Mouse (Mus musculus) brain, embryonic 18.5 days (tissue): ENCODE results near the gene Gpatch3.

Experiments
- DNase-seq: peaks from one replicate; pipeline ENCODE4 v3.0.0-alpha.2; 2012; ENCODE audit warnings: low read depth, low spot score

Gpatch3 gene

DNA sequence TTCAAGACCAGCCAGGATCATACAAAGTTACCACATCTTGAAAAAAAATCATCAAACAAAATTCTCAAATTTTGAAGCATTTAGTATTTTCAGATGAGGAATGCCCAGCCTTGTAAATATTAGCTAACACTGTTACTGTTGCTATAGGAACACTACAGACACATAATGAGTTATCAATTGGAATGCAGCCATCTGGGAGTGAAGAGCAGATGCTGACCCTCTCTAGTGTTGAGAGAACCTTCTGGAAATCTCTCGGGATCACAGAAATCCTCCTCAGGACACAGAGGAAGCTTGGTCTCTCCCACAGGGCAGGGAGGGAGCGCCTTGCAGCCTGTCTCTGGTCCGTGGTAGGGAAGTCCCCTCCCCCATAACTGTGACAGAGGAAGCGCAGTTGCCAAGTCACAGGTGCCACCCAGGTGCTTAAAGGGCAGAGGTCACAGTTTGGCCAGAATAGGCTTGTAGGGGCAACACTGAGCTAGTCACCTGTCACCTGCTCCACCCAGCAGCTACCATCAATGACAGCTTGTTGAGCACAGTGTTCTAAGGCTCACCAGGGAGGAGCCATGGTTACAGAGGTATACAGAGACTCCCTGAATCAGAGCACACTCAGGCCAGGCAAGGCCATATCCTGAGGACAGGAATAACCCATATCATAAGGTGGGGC, 45.1 kb downstream of the Gpatch3 start:
- DNase-seq: no peak

DNA sequence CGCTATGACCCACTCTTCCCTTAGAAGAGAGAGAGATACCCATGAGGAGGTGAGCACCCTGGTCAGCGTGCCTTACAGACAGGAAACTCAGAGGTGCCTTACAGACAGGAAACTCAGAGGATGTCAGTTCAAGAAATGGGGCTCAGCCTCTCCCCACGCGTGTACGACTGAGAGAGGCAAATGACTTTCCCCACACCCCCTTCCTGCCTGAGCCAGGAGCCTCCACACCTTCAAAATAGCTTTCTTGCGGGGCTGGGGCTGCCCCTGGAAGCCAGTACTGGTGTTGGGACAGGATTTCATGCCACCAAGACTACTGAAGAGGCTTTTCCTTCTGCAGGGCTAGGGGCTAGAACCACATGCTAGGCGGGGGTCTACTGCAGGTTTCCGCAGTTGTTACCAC, 46.1 kb downstream of the Gpatch3 start:
- no peak for DNase-seq

DNA sequence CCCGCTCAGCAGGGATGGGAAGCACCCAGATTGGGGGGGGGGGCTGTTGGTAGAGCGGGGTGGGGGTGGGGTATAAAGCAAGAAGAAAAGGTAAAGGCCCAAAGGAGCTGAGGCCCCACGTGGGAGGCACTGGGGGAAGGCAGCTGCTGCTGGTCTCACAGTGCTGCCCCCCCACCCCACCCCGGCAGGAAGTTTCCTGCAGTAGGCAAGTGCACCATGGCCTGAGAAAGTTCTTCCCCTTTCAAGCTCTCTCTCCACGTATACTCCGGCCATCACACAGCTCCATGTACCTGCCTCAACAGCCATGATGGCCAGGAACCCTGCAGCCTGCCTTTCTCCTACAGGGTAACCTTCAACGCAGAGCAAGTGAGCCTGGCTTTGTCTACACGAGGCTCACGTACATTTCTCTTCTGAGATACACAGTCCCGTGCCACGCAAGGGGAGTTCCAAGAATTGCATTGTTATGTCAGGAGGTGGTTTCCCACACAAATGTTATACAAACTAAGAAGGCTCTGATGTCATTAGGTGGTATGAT, 47.7 kb downstream of the Gpatch3 start:
- no peak for DNase-seq

DNA sequence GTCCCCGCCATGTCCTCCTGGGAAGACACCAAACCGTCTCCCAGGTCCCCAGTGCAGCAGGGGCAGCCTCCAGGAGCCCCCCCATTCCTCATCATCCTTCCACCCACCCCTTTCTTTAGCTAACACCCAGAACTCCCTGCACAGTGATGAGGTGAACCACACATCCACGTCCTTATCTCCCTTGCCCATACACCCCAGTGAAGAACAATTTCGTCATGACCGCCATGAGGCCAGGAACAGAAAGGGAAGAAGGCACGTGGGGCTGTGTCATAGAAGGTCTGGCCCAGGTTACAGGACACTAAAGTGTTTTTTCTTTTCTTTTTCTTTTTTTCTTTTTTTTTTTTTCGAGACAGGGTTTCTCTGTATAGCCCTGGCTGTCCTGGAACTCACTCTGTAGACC, 50.3 kb downstream of the Gpatch3 start:
- DNase-seq: no peak

DNA sequence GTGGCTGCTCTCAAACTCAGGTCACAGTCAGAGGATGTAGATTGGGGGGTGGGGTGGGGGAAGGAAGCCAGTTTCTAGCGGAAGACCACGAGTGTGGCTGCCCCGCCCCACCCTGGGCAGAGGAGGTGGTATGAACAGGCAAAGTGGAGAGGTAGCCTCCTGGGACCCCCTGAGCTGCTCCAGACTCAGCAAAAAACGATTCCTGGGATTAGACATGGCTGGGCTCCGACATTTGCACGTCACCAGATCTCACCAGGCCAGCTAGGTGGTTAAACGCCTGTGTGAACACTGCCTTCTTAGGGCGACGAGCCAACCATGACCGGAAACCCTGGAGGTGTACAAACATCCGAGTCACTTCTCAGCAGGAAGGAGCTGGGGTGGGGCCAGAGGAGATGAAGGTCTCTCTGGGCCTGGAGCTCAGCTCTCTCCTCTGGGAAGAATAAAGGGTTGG, 51.1 kb downstream of the Gpatch3 start:
- no peak for DNase-seq

DNA sequence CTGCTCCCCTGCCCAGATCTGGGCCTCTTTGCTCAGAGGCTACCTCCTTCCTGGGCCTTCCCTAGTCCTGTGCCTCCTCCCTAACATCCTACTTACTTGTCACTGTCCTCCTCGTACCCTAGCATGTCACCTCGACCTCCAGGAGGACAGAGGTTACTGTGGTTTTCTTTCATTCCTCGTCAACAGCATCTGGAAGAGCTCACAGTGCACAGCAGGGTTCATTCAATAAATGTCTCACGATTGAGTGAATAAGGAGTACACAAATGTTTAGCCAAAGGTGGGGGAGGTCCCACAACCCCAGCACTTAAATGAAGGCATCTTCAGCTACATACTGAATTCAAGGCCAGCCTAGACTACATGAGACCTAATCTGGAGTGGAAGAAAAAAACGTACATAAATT, 51.7 kb downstream of the Gpatch3 start:
- no peak for DNase-seq

DNA sequence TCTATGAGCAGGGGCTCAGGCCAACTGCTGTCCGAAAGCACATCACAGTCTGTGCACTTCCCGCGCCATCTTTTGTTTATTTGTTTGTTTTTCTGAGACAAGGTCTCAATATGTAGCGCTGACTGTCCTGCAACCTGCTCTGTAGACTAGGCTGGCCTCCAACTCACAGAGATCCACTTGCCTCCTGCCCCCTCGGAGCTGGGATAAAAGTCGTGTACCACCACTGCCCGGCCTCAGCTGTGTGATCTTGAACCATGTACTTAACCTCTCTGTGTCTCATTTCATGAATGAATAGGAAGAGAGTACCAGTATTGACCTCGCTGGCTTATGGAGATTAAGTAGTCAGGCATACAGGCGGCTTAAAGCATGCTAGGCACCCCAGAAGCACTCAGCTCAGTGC, 52.1 kb downstream of the Gpatch3 start:
- no peak for DNase-seq

DNA sequence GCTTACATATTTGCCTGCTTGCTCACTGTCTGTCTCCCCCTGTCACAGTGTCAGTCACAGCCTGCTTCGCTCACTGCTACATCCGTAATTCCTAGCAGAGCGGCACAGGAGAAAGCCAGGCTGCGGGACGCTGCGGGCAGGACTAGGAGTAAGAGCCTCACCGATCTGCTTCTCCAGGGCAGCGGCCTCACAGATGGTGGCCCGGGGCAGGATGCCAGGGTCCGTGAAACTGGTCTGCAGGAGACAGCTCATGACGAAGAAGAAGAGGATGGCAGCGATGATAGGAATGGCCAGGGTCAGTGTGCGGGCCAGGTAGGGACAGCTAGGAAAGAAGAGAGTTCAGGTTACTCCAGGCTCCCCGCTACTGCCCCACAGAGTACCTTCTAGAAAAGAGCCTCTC, 52.5 kb downstream of the Gpatch3 start:
- DNase-seq: no peak

DNA sequence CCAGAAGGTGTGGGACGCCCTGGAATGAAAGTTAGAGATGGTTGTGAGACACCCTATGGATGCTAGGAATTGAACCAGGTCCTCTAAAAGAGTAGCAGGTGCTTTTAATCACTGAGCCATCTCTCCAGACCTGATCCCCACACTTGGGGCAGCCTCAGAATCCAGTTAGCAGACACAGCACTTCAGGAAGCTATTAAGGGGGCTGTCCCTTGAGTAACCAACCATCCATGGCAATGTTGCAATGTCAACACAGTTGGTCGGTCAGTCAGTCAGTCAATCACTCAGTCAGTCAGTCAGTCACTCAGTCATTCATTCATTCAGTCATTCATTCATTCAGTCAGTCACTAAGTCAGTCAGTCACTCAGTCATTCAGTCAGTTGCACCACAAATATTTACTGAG, 54.0 kb downstream of the Gpatch3 start:
- no peak for DNase-seq

DNA sequence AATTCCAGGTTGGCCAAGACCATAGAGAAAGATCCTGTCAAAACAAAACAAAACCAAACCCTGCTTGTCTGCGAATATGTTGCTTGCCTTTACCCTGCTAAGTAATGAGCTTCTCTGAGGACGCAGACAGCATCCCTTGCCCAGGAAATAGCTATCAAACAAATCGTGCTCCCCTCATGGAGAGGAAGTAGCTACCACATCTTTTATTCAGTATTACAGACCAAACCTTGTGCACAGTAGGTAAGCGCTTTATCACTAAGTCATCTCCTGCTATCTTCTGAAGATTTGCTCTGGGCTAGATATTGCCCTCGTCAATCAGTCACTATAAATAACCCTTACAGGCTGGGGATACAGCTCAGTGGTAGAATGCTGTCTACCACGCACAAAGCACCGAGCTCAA, 54.6 kb downstream of the Gpatch3 start:
- no peak for DNase-seq

DNA sequence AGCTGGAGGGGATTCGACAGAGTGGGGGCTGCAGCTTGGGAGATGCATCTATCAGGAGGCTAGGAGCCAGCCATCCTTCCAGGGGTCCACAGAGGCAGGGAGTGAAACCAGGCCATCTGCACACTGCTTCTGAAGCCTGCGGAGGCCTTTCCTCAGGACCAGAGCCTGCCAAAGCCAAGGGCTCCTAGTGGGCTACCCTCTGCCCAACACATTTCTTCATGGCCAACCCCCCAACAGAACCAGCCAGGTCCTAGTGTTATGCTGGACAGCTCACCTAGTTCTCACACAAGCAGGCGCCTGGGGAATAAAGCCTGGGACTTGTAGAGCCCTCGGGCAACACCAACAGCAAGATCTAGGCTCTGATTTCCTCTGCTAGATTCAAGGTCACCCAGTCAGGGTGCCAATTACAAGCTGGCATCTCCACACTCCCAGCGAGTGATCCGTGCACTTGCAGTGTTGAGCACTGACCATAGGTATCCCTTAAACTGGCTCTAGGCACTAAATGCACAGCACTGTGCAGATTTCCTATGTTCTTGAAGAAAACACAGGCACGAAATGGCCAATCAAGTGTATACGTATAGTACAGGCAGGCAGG, 55.9 kb downstream of the Gpatch3 start:
- no peak for DNase-seq

DNA sequence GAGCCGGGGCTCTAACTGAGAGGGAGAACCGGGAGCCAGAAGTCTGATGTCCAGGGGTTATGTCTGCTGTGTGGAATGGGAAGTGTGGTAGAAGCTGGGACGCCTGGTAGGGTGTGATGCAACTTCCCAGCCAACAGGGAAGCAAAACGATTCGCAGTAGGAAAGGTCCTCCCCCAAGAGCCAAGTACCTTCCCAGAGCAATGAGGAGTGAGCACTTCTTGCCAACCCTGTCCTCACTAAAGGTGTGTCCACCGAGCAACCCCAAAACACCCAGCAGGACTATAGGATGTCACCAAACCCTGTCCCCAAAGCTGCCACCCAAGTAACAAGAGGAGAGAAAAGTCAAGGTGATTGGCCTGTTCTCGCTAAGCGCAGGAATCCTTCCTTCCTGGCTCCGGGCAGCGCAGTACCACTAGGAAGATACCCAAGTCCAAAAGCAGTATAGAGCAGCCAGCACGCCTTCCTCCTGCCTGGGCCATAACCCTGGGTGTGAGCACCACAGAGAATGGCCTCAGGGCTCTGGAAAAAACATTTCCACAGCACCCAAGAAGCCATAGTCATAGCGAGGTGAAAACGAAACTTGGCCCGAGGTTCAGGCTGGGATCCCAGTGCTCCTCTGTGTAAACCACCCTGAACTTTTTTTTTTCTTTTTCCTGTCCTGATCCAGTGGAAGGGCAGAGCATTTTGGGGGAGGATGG, 56.7 kb downstream of the Gpatch3 start:
- no peak for DNase-seq

DNA sequence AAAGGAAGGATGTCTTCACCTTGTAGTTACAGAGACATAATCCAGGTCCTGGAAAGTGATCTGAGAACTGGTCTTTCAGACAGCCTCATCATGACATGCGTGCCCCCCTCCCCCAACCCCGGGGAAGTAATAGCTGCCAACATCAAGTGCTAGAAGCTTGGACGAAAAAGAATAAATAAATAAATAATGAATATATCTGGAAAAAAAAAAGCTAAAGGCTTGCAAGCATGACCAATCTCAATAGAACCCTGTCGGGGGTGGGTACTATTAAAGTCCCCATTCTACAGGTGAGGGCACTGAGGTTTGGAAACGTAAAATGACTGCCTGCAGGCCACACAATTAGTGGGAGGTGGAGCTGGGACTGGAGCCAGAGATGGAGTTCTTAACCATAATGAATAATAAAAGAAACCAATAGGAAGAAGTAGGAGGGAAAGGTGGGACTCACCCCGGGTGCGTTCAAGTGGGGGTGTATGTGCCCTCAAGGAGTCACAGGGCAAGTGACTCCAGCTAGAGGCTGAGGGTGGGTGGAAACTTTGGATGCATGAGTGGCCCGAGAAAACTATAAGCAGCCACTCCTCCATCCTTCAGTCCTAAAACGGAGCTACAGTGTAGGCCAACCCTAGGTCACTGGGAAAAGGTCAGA, 57.3 kb downstream of the Gpatch3 start:
- no peak for DNase-seq

DNA sequence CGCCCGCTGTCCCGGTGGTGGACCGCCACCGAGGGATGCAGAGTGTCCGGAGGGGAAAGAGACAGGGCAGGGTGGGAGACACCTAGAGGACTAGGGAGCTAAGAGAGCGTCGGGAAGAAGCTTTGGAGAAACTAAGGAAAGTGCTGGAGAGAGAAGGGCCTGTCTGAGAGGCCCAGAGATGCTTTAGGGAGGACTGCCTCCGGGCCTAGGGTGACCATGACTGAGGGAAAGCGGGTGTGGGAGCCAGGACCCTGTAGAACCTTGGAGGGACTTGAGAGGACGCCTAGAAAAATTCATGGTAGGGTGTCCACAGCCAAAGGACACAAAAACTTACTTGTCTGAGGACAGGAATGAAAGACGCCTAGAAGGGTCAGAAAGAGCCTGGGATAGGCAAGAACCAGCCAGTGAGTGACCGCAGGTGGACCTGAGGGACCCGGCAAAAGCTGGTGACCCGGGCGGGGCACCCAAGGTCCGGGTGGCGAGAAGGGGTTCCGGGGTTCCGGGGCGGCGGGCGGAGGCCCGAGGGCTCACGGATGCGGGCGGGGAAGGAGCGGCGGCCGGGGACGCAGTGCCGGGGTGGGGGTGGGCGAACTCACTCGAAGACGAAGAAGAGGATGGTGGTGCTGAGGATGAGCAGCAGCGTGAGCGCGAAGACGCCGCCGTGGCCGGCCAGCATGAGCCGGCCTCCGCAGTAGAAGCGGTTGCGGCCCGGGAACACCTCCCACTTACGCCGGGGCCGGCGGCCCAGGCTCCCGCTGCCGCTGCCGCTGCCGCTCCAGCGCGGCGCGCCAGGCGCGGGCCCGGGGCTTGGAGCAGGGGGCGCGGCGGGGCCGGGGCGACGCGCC, 58.2 kb downstream of the Gpatch3 start:
- no peak for DNase-seq

DNA sequence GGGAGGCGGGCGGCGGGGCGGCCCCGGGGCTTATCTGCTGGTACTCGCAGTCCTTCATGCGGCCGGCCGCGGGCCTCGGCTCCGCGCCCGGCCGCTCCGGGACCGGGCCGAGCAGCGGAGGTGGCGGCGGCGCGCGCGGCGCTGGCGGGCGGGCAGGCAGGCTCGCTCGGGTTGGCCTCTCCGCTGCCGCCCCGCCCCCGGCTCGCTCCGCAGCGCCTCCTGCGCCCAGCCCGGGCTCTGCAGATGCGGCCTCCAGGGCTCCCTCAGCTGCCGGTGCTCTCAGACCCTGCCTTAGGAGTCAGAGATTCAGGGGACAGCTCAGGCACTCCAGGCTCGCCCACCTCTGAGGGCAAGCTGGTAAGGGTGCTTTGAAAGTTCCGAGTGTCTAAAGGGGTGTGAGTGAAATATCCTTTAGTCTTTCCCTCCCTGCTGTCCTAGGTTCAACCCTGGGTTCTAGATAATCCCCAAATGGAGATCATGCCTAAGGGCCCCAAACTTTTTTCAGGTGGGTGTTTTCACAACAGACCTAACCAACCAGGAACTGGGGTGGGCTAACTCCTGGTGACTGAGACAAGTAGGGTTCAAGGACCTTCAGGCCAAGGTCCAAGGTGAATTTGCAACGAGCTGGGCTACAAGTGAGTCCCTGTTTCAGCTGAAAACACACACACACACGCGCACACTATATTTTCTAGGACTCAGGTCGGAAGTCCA, 58.9 kb downstream of the Gpatch3 start:
- no peak for DNase-seq
